ENCODE assay signal across 8 mouse cellular contexts in the genomic region with DNA sequence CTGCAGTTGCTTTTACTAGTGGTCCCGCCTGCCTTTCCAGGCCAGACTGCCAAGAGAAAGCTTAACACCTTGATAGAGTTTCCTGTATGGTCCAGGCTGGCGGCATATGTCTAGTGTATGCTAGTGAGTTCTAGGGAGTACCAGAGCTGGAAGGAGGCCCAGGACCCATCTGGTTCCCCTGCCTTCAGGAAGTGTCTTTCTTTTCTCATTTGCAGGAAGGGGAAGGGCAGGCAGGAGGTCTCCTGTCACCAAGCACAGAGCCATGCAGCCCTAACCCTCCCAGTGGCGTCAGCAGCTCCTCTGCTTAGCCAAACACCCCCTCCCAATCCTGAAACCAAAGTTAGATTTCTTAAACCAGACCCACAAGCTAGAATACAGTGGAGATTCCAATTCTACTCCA. TPM values are rescaled to one million over a fixed set of nuclear protein-coding genes. Genes with fewer than 3 reads are reported as not detected.
A peak's percentile ranks its signal among the peaks of the same experiment; 100 is the strongest.
DNase-seq lines count a peak whose midpoint lies in the region; ATAC-seq lines count a peak whose summit lies in the region.

No protein-coding gene starts in this region.

- no peak overlapping the region for H3K9ac ChIP-seq in lung, embryonic 15.5 days

- H3K9me3 ChIP-seq in heart, embryonic 10.5 days, result no peaks in the 10 kb centered on the region
- H3K9me3 ChIP-seq in lung, embryonic 15.5 days, result no peaks in the 10 kb centered on the region

- H3K4me1 ChIP-seq in heart, embryonic 10.5 days, result peaks cover 25% of the 10 kb centered on the region
- peaks cover 15% of the 10 kb centered on the region for H3K4me1 ChIP-seq in lung, embryonic 15.5 days

- H3K27ac ChIP-seq in heart, embryonic 10.5 days, result 0 out of 2 replicates have a peak overlapping the region, but pooled peaks have one; percentile 82
- H3K27ac ChIP-seq in lung, embryonic 15.5 days, result no peak overlapping the region

- peak; percentile 21; the same call in 1 of the 2 replicates for ATAC-seq in lung, embryonic 15.5 days (ENCODE audit: borderline replicate concordance, extremely low read depth, low FRiP score, low TSS enrichment)

- no peaks in the 10 kb centered on the region for H3K27me3 ChIP-seq in heart, embryonic 10.5 days (ENCODE audit: insufficient read depth, poor library complexity, severe bottlenecking)
- H3K27me3 ChIP-seq in lung, embryonic 15.5 days, result no peaks in the 10 kb centered on the region

- peak overlapping the region; percentile 97 for H3K4me2 ChIP-seq in lung, embryonic 15.5 days

- DNase-seq in ovary, postnatal 10 days (ENCODE audit: low spot score), result peak; percentile 5
- no peak for DNase-seq in ovary, postnatal 14 days (ENCODE audit: low spot score)
- DNase-seq in cerebellum, postnatal 10 days, result peak; percentile 62 to 72
- DNase-seq in heart, embryonic 10.5 days (ENCODE audit: low spot score), result no peak
- DNase-seq in kidney, adult 9 months, result peak; percentile 23
- DNase-seq in right cerebral cortex, postnatal 4 days, result peak; percentile 23
- no peak for DNase-seq in testis, postnatal 10 days (ENCODE audit: low spot score)

- peak overlapping the region; percentile 71 for H3K4me3 ChIP-seq in heart, embryonic 10.5 days
- peak overlapping the region; percentile 50 for H3K4me3 ChIP-seq in lung, embryonic 15.5 days

- H3K36me3 ChIP-seq in heart, embryonic 10.5 days, result 0 out of 2 replicates have a peak, but pooled peaks cover 2% of the 10 kb centered on the region
- H3K36me3 ChIP-seq in lung, embryonic 15.5 days, result no peaks in the 10 kb centered on the region

- WGBS in heart, embryonic 10.5 days, result 27% methylated on average over 3 of the region's 3 CpGs
- WGBS in lung, embryonic 15.5 days, result 20% methylated on average over 3 of the region's 3 CpGs

RNA-seq across cellular contexts. Expression of a gene that starts 1.1 kb away (rescaled TPM):
- polyA plus RNA-seq in heart, embryonic 10.5 days (2016; fragmentation: Nextera tagmentation; extraction: Ambion mirVana), result 4.6 and 5.2 TPM in 2 replicates
- polyA plus RNA-seq in lung, embryonic 15.5 days (2015; fragmentation: Nextera tagmentation; extraction: Ambion mirVana), result 5.8 and 9.9 TPM in 2 replicates

RNA-seq across cellular contexts. Expression of a gene that starts 15.1 kb away (rescaled TPM):
- not detected in 2 replicates for polyA plus RNA-seq in heart, embryonic 10.5 days (2016; fragmentation: Nextera tagmentation; extraction: Ambion mirVana)
- not detected in 2 replicates for polyA plus RNA-seq in lung, embryonic 15.5 days (2015; fragmentation: Nextera tagmentation; extraction: Ambion mirVana)

RNA-seq across cellular contexts. Expression of a gene that starts 26.1 kb away (rescaled TPM):
- not detected in 2 replicates for polyA plus RNA-seq in heart, embryonic 10.5 days (2016; fragmentation: Nextera tagmentation; extraction: Ambion mirVana)
- polyA plus RNA-seq in lung, embryonic 15.5 days (2015; fragmentation: Nextera tagmentation; extraction: Ambion mirVana), result 2.2 and 2.5 TPM in 2 replicates

Comparison
In these comparisons a context has a peak if more than half of its experiments do, and no peak if none do; other contexts are left out.
1. DNase-seq: peak in ovary, postnatal 10 days (single experiment), cerebellum, postnatal 10 days (2 of 2), kidney, adult 9 months (single experiment) and right cerebral cortex, postnatal 4 days (single experiment); none in ovary, postnatal 14 days (single experiment), heart, embryonic 10.5 days (single experiment) and testis, postnatal 10 days (single experiment).